Comparison of ENCODE assay signal across 1 mouse cellular context in genomic region chr15:84613536-84614527, GRCm38 (mm10).
TF ChIP-seq lines count a peak whose summit lies in the region.

No protein-coding gene starts in this region.

TF ChIP-seq in CH12.LX, 34 proteins besides CTCF, POLR2A, EP300 and RAD21 (continued from another document):
- TF ChIP-seq SMC3 (IDR thresholded peaks at IDR 0.05; ENCODE audit: low read depth, low read length): peak; percentile 89
